Mouse (Mus musculus) kidney, adult 2 months (tissue): ENCODE data around the gene Intu. TPM values are rescaled to one million over a fixed set of nuclear protein-coding genes. Genes with fewer than 3 reads are reported as not detected.

Source experiments
- DNase-seq: peaks from one replicate; pipeline ENCODE4 v3.0.0; 2021
- H3K27ac ChIP-seq: fragments of 200-500 bp; 2 replicates; pipeline ENCODE4 v1.5.1; 2012; ENCODE audit warnings: low read depth, low read length, control low read depth, inconsistent platforms; ENCODE audit not compliant: insufficient read depth
- H3K27me3 ChIP-seq: fragments of 200-500 bp; replicated peaks from 2 replicates; pipeline ENCODE4 v1.6.1; 2012; ENCODE audit warnings: mild to moderate bottlenecking, moderate library complexity, low read length, inconsistent platforms; ENCODE audit not compliant: control insufficient read depth, insufficient read depth
- H3K36me3 ChIP-seq: fragments of 200-500 bp; 2 replicates; pipeline ENCODE4 v1.6.1; 2012; ENCODE audit warnings: mild to moderate bottlenecking, moderate library complexity, low read length, inconsistent platforms; ENCODE audit not compliant: control insufficient read depth, insufficient read depth
- H3K4me1 ChIP-seq: fragments of 200-500 bp; 2 replicates; pipeline ENCODE4 v1.6.1; 2011; ENCODE audit warnings: low read length; ENCODE audit not compliant: control insufficient read depth, insufficient read depth
- H3K4me3 ChIP-seq: fragments of 200-500 bp; 2 replicates; pipeline ENCODE4 v1.5.1; 2011; ENCODE audit warnings: mild to moderate bottlenecking, low read depth, low read length, control low read depth; ENCODE audit not compliant: insufficient read depth
- CTCF ChIP-seq: fragments of 200-500 bp; conservative IDR thresholded peaks from 2 replicates; pipeline ENCODE4 v1.5.1; 2011; ENCODE audit warnings: low read depth, mild to moderate bottlenecking, control low read depth, low read length, moderate library complexity, mixed read lengths; ENCODE audit not compliant: insufficient read depth, insufficient read length
- POLR2A ChIP-seq: fragments of 200-500 bp; IDR thresholded peaks from one replicate; pipeline ENCODE4 v1.6.1; 2011; ENCODE audit warnings: low read depth, low read length, control low read depth
- WGBS: fragments of 180-500 bp; shearing (Covaris S2); methylation state at CpG from one replicate; pipeline ENCODE4 v1.1.7; 2018; 5-methylcytosine and 5-hydroxymethylcytosine counted together
- polyA plus RNA-seq: library from polyadenylated mRNA; depleted of rRNA; stranded (reverse); fragments of >200 nt; gene quantifications from 2 replicates; pipeline ENCODE4 v1.2.3, GENCODE M21; 2012

Intu gene
- polyA plus RNA-seq, 1 experiment = 4.0 TPM

DNA sequence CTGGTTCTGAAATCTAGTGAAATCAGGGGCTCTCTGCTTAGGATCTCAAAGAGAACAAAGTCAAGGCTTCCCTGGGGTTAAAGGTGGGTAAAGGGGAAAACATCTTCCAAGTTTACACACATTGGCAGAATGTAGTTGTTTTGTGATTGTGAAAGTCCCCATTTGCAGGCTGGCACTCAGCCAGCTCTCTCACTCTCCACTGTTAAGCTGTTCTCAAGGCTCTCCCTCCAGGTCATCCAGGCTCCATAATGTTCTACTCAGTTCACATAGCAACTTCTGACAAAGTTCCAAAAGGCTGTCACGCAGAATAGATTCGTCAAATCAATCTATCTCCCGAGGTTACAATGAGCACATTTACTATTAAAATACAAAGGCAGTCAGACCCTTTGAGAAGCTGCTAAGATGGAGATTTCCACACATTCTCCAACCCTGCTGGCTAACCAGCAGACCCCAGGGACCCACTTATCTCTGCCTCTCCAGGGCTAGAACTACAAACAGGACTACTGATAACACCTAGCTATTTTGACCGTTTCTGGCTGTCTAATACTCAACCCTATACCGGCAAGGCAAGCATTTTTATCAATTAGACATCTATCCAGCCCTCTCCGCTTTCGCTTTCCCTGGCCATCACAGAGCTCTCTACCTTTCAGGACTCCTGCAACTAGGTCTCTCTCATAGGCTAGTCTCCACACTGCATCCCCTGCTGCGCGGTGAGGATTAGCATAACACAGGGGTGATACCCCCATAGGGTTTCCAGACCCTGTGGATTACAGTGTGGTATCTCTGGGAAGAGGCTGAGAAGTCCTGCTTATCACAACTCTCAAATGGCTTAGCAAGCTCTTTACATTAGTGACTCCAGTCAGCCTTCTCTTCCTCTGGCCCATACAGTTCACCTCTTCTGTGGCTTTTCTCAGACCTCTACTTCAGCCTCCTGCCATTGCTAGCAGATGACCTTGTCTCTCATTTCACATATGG, 2.8 kb upstream of the Intu start:
- 0 out of 2 replicates have a peak, but pooled peaks cover 4% of the 10 kb centered on the region for H3K4me1 ChIP-seq
- no peak for TF ChIP-seq CTCF
- no peak for TF ChIP-seq POLR2A
- H3K36me3 ChIP-seq = no peaks in the 10 kb centered on the region
- H3K4me3 ChIP-seq = no peak overlapping the region
- DNase-seq = no peak
- 44% methylated on average over 9 of the region's 9 CpGs for WGBS
- no peak overlapping the region for H3K27ac ChIP-seq
- no peaks in the 10 kb centered on the region for H3K27me3 ChIP-seq

DNA sequence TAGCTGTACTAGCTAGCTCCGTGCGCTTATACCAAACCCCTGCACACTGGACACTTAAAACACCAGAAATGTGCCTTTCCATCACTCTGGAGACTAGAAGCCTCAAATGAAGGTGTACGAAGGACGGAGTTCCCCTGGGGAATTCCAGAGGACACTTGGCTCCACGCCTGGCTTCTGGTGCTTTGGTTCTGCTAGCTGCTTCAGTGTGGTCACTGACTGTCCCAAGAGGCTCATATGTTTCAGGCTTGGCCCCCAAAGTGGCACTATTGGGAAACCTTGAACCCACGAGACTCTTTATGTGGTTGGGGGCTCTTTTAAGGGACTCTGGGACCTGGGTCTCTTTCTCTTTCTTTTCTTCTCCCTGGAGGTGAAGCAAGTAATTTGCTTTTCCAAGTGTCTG, 2.1 kb upstream of the Intu start:
- Histone ChIP-seq H3K4me3 (no peak overlapping the region), H3K36me3 (no peaks in the 10 kb centered on the region), H3K27me3 (no peaks in the 10 kb centered on the region), H3K4me1 (0 out of 2 replicates have a peak, but pooled peaks cover 4% of the 10 kb centered on the region), H3K27ac (no peak overlapping the region)
- no peak for TF ChIP-seq CTCF
- TF ChIP-seq POLR2A = no peak
- 62% methylated on average over 6 of the region's 6 CpGs for WGBS
- DNase-seq = peak; percentile 19

DNA sequence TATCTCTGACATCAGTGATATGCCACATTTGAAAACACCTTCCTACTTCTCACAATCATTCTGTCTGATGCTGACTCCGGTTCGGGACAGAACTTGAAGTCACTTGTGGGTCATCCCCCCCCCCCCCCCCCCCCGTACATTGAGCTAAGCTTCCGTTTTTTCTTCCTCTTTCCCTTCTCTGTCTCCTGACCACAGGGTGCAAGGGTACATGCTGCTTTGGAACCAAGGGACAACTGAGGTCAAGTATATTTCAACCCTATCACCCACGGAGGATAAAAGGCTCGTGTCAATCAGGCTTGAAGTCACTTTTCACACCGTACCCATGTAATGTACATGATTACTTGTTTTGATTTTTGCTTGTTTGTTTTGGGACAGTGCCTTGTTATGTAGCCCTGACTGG, 241 bp upstream of the Intu start:
- H3K4me1 ChIP-seq = 0 out of 2 replicates have a peak, but pooled peaks cover 4% of the 10 kb centered on the region
- TF ChIP-seq POLR2A (no peak), CTCF (no peak)

DNA sequence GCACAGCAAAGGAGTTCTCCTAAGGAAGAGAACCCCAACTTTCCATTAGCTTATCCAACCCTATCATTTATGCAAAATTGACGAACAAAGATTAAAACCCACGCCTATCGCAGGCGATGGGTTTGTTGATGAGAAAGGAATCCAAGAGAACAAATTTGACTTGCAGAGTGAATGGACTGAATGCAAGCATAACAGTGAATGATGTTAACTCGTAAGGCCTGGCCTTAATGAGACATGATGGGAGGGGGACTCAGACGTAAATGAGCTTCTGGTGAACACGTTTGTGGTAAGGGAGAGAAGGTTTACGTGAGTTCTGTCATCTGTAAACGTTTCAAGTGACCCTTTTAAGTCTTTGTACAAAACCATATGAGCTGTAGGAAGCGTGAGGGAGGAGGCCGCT, 1.2 kb downstream of the Intu start:
- 54% methylated on average over 11 of the region's 11 CpGs for WGBS
- DNase-seq = no peak
- no peak for TF ChIP-seq CTCF
- TF ChIP-seq POLR2A = no peak
- Histone ChIP-seq H3K4me3 (no peak overlapping the region), H3K27ac (no peak overlapping the region), H3K27me3 (no peaks in the 10 kb centered on the region), H3K4me1 (0 out of 2 replicates have a peak, but pooled peaks cover 4% of the 10 kb centered on the region), H3K36me3 (no peaks in the 10 kb centered on the region)

More for the DNA sequence above, 241 bp upstream of the Intu start:
- no peaks in the 10 kb centered on the region for H3K27me3 ChIP-seq
- 16% methylated on average over 7 of the region's 7 CpGs for WGBS
- no peak for DNase-seq
- no peaks in the 10 kb centered on the region for H3K36me3 ChIP-seq
- no peak overlapping the region for H3K27ac ChIP-seq
- no peak overlapping the region for H3K4me3 ChIP-seq

DNA sequence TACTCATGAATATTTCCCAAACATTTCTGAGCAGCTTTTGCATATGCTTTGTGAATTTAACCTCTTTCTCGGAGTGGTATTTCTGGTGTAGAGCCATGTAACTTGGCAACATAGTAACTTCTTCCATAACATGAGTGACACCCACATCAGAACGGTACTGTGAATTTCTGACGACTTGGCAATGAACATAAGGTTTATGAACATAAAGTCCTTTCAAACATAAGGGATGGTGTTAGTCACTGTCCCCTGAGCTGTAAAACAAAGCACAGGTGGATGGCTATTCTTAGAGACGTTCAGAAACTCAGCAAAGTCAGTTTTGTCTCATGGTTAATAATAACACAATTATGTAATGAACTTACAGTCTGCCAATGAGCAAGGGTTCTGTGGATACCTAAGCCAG, 3.1 kb downstream of the Intu start:
- 63% methylated on average over 4 of the region's 4 CpGs for WGBS

DNA sequence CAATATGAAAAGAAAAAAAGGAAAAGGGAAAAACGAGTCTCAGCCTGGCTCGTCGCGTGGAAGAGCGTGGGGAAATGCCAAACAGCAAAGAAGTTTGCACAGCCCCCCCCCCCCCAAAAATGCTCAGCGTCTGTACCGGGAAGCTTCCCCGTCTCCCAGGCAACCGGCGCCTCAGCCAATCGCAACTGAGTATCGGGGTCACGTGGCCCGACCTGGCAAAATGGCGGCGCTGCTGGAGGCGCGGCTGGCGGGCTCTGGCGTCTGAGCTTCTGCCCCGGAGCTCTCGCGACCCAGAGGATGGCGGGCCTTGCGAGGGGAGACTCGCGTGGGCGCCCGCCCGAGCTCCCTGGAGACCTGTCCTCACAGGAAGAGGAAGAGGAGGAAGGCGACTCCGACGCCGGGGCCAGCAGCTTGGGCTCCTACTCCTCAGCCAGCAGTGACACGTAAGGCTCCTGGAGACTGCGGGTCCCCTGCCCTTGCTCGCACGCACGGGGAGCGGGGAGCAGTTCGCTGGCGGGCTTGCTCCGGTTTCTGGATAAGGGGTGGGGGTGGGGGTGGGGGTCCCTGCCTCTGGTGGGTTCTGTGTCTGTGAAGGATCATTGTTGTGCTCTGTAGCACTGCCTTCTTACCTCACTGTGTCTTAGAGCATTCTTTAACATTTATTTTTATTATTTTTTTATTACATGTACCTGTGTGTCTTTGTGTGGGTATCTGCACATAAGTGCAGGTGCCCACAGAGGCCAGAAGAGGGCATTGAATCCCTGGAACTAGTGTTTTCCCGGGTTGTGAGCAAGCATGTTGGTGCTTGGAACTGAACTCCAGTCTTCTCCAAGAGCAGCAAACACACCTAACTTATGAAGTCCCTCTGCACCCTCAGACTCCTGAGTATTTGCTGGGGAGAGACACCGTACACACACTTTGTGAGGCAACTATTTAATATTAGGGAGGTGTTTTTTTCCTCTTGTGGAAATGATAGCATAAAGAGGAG, 9.8 kb downstream of the Intu start:
- TF ChIP-seq CTCF (no peak), POLR2A (no peak)
- Histone ChIP-seq H3K27me3 (no peaks in the 10 kb centered on the region), H3K27ac (no peak overlapping the region), H3K36me3 (no peaks in the 10 kb centered on the region), H3K4me3 (peak overlapping the region; percentile 98), H3K4me1 (no peaks in the 10 kb centered on the region)
- WGBS = 4% methylated on average over 45 of the region's 45 CpGs
- peak; percentile 93 for DNase-seq

More for the DNA sequence above, 3.1 kb downstream of the Intu start:
- no peaks in the 10 kb centered on the region for H3K36me3 ChIP-seq
- H3K27me3 ChIP-seq = no peaks in the 10 kb centered on the region
- DNase-seq = no peak
- H3K4me3 ChIP-seq = no peak overlapping the region
- TF ChIP-seq CTCF (no peak), POLR2A (no peak)
- H3K4me1 ChIP-seq = 0 out of 2 replicates have a peak, but pooled peaks cover 4% of the 10 kb centered on the region
- no peak overlapping the region for H3K27ac ChIP-seq

DNA sequence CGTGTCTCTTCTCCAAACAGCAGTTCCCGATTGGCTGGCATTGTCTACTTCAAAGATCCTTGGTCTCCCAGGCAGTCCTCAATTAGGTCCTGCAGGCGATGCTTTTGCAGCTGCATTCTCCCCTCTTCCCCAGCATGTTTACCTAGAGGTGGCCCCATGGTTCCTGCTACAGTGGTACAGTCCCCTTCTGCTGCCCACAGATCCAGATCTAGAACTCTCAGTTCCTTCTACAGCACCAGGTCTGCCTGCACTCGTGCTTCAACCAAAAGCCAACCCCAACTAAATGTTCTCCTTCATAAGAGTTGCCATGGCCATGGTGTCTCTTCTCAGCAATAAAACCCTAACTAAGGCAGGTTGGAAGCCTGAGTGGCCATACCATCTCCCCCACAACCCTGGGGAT, 15.5 kb downstream of the Intu start:
- Histone ChIP-seq H3K4me1 (no peaks in the 10 kb centered on the region), H3K27ac (no peak overlapping the region), H3K36me3 (no peaks in the 10 kb centered on the region), H3K4me3 (no peak overlapping the region), H3K27me3 (no peaks in the 10 kb centered on the region)
- no peak for TF ChIP-seq POLR2A
- no peak for TF ChIP-seq CTCF
- DNase-seq = no peak
- 90% methylated on average over 4 of the region's 4 CpGs for WGBS
